In the genomic region with DNA sequence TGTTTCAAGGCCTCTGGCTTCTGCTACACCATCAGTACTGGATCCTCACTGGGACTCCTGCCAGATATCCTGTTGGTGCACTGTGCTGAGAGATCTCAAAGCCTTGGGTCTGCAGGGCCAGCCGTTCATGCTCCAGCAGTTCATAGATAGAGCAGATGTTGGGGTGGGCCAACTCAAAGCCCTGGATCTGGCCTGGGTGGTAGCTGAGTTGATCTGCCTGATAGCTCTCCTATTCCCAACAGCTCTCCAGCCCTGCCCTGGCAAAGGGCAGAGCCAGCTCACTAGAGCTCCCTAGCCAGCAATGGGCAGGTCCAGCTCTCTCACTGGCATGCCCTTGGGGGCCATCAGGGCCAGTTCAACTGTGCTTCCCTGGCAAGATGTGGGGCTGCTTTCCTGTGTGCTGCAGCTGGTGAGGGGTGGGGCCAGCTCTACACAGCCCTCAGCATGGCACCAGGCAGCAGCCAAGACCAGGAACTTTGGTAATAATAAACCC, we compare ENCODE assay signal across 10 mouse cellular contexts.
DNase-seq lines count a peak whose midpoint lies in the region; ATAC-seq and TF ChIP-seq lines count a peak whose summit lies in the region.
"Had no signal": no experiment of that assay in that cellular context is flagged by ENCODE, and none has a peak within 500 bp of the region (broad histone marks: within the 10 kb centered on the region; RNA-seq: fewer than 3 reads in every experiment).

No protein-coding gene starts in this region.

- CTCF ChIA-PET in Patski (lab: Charles Lee), result no interaction called here

- intact Hi-C loops in left cerebral cortex, postnatal 4 days (cut with DNase I), result no loop called here
- intact Hi-C loops in left cerebral cortex, postnatal 25 days (cut with DNase I), result no loop called here

- peak; percentile 15 to 38 for DNase-seq in cerebellum, postnatal 25 days
- no peak for DNase-seq in cerebellum, adult 11-12 months
- peak; percentile 85 for DNase-seq in left cerebral cortex, postnatal 4 days
- DNase-seq in left cerebral cortex, postnatal 25 days (ENCODE audit: low spot score in 2 of 2), result no peak
- no peak for DNase-seq in Patski (ENCODE audit: low read depth, low spot score)
- peak; percentile 35 for DNase-seq in kidney, postnatal 10 days
- no peak for DNase-seq in heart, adult 11 months
- DNase-seq in yolk sac, embryonic 10.5 days (ENCODE audit: low spot score), result no peak
- DNase-seq: liver, embryonic 13.5 days had no signal

- no peak for TF ChIP-seq CTCF in Patski (IDR thresholded peaks at IDR 0.05)

- in situ Hi-C loops in Patski (cut with MboI; ENCODE audit: low pct_unique_long_range_greater_than_20kb), result no loop called here

- peak; percentile 29 for ATAC-seq in Patski

- POLR2A ChIA-PET in Patski (lab: Charles Lee), result no interaction called here

- no peaks in the 10 kb centered on the region for H3K27me3 ChIP-seq in Patski
- H3K27me3 ChIP-seq: liver, embryonic 13.5 days; stomach, embryonic 15.5 days had no signal

Comparison
In these comparisons a context has a peak if more than half of its experiments do, and no peak if none do; other contexts are left out.
1. DNase-seq: peak in cerebellum, postnatal 25 days (2 of 2), left cerebral cortex, postnatal 4 days (single experiment) and kidney, postnatal 10 days (single experiment); none in cerebellum, adult 11-12 months (single experiment), left cerebral cortex, postnatal 25 days (0 of 2), Patski (single experiment), heart, adult 11 months (single experiment) and yolk sac, embryonic 10.5 days (single experiment).